Mouse (Mus musculus) bone marrow macrophage, adult 2 months (primary cell): ENCODE results near the gene Rsg1.

ENCODE experiments used
- CTCF ChIP-seq: IDR thresholded peaks from 2 replicates; pipeline ENCODE4 v1.5.1; 2012; ENCODE audit warnings: low read depth, mild to moderate bottlenecking, low read length, moderate library complexity
- POLR2A ChIP-seq: IDR thresholded peaks from 2 replicates; pipeline ENCODE4 v1.6.1; 2012; ENCODE audit warnings: mild to moderate bottlenecking, low read depth, low read length, borderline replicate concordance

DNA sequence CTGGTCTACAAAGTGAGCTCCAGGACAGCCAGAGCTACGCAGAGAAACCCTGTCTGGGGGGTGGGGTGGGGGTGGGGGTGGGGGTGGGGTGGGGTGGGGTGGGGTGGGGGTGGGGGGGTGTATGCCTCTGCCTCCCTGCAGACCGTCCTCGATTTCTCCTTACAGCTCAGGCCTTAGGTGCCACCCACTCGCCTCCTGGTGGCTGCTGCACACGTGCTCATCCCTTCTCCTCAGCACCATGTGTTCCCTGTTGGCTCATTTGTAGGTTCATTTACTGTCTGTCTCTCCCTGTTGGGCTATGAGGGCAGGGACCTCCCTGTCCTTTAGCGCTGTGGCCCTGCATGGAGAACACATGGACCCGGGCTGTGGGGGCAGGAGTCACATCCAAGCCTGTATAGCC is 57.5 kb downstream of the Rsg1 start:
- TF ChIP-seq POLR2A, result no peak
- no peak for TF ChIP-seq CTCF
